Mouse (Mus musculus) limb, embryonic 13.5 days (tissue): ENCODE data around the gene Usp48. TPM values are rescaled to one million over a fixed set of nuclear protein-coding genes. Genes with fewer than 3 reads are reported as not detected.

Experiments used
- ATAC-seq: fragments of 200-750 bp; cut with Nextera tagmentation; 2 replicates; pipeline ENCODE4 v1.8.0; 2017; ENCODE audit warnings: low read depth, moderate number of reproducible peaks, moderate TSS enrichment; ENCODE audit not compliant: low FRiP score
- H3K27ac ChIP-seq: fragments of 300-500 bp; sonication (generic); 2 replicates; pipeline ENCODE4 v1.5.1; 2015; ENCODE audit warnings: inconsistent platforms, mild to moderate bottlenecking, moderate library complexity
- H3K27me3 ChIP-seq: fragments of 300-500 bp; sonication (generic); 2 replicates; pipeline ENCODE4 v1.6.1; 2015; ENCODE audit warnings: mild to moderate bottlenecking, inconsistent platforms
- H3K36me3 ChIP-seq: fragments of 300-500 bp; sonication (generic); 2 replicates; pipeline ENCODE4 v1.6.1; 2015; ENCODE audit warnings: inconsistent platforms, mild to moderate bottlenecking, moderate library complexity
- H3K4me1 ChIP-seq: fragments of 300-500 bp; sonication (generic); 2 replicates; pipeline ENCODE4 v1.6.1; 2015; ENCODE audit warnings: inconsistent platforms
- H3K4me2 ChIP-seq: fragments of 300-500 bp; sonication (generic); replicated peaks from 2 replicates; pipeline ENCODE4 v1.6.1; 2015; ENCODE audit warnings: inconsistent platforms, mild to moderate bottlenecking, moderate library complexity
- H3K4me3 ChIP-seq: fragments of 300-500 bp; sonication (generic); 2 replicates; pipeline ENCODE4 v1.5.1; 2015; ENCODE audit warnings: moderate library complexity, mild to moderate bottlenecking, inconsistent platforms
- H3K9ac ChIP-seq: fragments of 300-500 bp; sonication (generic); 2 replicates; pipeline ENCODE4 v1.6.1; 2015; ENCODE audit warnings: mild to moderate bottlenecking, inconsistent platforms
- H3K9me3 ChIP-seq: fragments of 300-500 bp; sonication (generic); 2 replicates; pipeline ENCODE4 v1.6.1; 2016; ENCODE audit warnings: inconsistent platforms
- WGBS: fragments of 180-500 bp; shearing (Covaris S2); methylation state at CpG from one replicate; pipeline ENCODE4 v1.1.7; 2015; 5-methylcytosine and 5-hydroxymethylcytosine counted together
- polyA plus RNA-seq: library from polyadenylated mRNA; unstranded; fragments of >200 nt; fragmentation: Nextera tagmentation; extraction: Ambion mirVana; gene quantifications from 2 replicates; pipeline ENCODE4 v1.2.1, GENCODE M21; 2015

Gene Usp48
- polyA plus RNA-seq, 1 experiment from 2014 or later, result 81.4 TPM

DNA sequence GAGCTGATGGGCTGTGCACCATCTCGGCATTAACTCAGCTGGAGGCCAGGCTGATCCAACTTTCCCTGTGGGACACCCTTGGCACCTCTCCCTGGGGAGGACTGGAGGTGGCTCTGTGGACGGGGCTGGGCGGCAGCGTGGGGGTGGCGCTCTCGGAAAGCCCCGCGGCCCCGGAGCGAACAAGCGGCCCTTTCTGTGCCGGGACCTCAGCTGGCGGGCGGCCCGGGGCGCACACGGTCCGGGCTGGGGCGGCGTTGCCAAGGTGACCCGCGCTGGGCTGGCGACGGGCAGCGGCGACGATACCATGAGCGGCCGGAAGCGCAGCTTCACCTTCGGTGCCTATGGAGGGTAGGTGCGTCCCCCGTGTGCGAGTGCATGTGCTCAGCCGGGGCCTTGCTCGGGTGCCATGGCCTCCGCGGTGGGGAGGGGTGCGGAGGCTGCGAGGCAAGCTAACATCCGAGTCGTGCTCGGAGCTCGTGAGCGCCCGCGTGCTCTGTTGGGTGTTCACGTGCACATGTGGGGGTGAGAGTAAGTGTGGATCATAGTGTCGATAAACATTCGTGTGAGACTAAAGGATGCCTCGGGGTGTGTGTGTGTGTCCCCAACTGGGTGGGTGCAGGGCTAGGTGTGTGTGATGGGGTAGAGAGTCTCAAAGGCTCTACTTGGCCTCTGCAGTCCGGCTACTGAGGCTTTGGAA, 88.0 kb downstream of the Usp48 start:
- peak overlapping the region; percentile 51 for H3K9ac ChIP-seq
- H3K27ac ChIP-seq, result no peak overlapping the region
- ATAC-seq, result no peak
- H3K4me2 ChIP-seq, result peak overlapping the region; percentile 66
- peaks cover 87% of the 10 kb centered on the region for H3K27me3 ChIP-seq
- no peaks in the 10 kb centered on the region for H3K36me3 ChIP-seq
- no peaks in the 10 kb centered on the region for H3K9me3 ChIP-seq
- peaks cover 15% of the 10 kb centered on the region for H3K4me1 ChIP-seq
- 6% methylated on average over 52 of the region's 52 CpGs for WGBS
- H3K4me3 ChIP-seq, result peak overlapping the region; percentile 39

DNA sequence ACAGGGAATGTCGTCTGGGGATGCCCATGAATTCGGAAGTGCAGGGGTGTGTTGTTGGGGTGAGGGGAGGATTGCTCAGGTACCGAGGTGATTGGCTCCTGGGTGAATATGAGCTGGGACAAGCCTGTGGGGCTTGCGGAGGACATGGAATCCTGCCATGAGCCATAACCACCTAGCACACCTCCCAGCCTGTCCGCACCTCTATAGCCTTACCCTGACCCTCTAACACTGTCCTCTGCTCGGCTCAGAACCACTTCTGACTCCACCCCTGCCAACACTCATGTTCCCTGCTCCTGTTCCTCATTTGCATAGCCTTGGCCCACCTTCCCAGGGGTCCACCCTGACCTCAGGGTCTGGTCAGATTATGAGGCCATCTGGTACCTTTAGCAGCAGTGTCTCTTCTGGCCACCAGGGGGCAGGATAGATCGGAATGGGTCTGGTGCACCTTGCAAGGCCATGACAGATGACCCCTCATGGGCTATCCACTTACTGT, 89.5 kb downstream of the Usp48 start:
- Histone ChIP-seq H3K4me2 (no peak overlapping the region; the same call in 1 of the 2 replicates), H3K27me3 (peaks cover 78% of the 10 kb centered on the region), H3K4me1 (peaks cover 15% of the 10 kb centered on the region), H3K4me3 (no peak overlapping the region), H3K9me3 (no peaks in the 10 kb centered on the region), H3K27ac (no peak overlapping the region), H3K9ac (no peak overlapping the region), H3K36me3 (no peaks in the 10 kb centered on the region)
- WGBS, result 47% methylated on average over 7 of the region's 7 CpGs
- ATAC-seq, result no peak

- Histone ChIP-seq H3K27me3 (peaks cover 61% of the 10 kb centered on the region), H3K4me3 (no peak overlapping the region), H3K9ac (no peak overlapping the region), H3K9me3 (no peaks in the 10 kb centered on the region), H3K4me1 (peaks cover 15% of the 10 kb centered on the region), H3K36me3 (no peaks in the 10 kb centered on the region), H3K4me2 (no peak overlapping the region), H3K27ac (no peak overlapping the region)
- ATAC-seq, result no peak
- WGBS, result 28% methylated on average over 9 of the region's 9 CpGs
Observed at GRCm38 (mm10) chr4:137684830-137685343, 91.3 kb downstream of the Usp48 start.

GRCm38 (mm10) chr4:137686303-137686702, 92.7 kb downstream of the Usp48 start:
- Histone ChIP-seq H3K9ac (no peak overlapping the region), H3K4me2 (no peak overlapping the region), H3K9me3 (no peaks in the 10 kb centered on the region), H3K36me3 (no peaks in the 10 kb centered on the region), H3K4me1 (peaks cover 5% of the 10 kb centered on the region), H3K27ac (no peak overlapping the region), H3K27me3 (peaks cover 47% of the 10 kb centered on the region), H3K4me3 (no peak overlapping the region)
- WGBS, result 65% methylated on average over 5 of the region's 5 CpGs
- no peak for ATAC-seq

DNA sequence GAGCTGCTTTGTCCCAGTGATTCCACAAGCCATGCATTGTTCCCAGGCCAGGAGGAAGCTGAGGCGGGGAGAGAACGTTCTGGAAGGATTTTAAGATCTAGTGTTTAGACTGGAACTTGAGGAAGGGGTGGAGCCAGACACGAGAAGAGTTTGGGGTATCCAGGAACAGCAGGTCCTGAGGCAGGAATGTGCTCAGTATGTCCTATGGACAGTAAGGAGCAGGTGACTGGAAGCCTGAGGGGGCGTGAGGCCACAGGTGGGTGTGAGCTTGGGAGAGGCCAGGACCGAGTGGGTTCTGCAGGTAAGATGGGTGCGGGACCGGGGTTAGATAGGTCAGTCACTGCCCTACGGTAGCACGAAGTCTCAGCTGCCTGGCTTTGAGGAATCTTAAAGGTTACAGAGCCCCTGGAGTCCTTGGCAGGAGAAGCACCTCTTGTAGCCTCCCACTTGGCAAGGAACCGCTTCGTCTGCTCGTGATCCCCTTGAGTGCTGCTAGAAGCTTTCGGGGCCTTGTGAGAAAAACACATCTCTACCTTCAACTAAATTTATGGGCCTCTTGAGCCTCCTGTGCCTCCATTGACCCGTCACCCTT, 93.8 kb downstream of the Usp48 start:
- Histone ChIP-seq H3K4me2 (no peak overlapping the region), H3K4me1 (no peaks in the 10 kb centered on the region), H3K27me3 (peaks cover 36% of the 10 kb centered on the region), H3K9me3 (no peaks in the 10 kb centered on the region), H3K4me3 (no peak overlapping the region), H3K27ac (no peak overlapping the region), H3K36me3 (no peaks in the 10 kb centered on the region), H3K9ac (no peak overlapping the region)
- no peak for ATAC-seq
- 68% methylated on average over 14 of the region's 14 CpGs for WGBS

- Histone ChIP-seq H3K4me2 (no peak overlapping the region), H3K9ac (no peak overlapping the region), H3K36me3 (no peaks in the 10 kb centered on the region), H3K4me1 (peaks cover 18% of the 10 kb centered on the region), H3K27ac (no peak overlapping the region), H3K9me3 (no peaks in the 10 kb centered on the region), H3K4me3 (no peak overlapping the region), H3K27me3 (no peaks in the 10 kb centered on the region; the same call in 1 of the 2 replicates)
- ATAC-seq, result no peak
- 84% methylated on average over 10 of the region's 10 CpGs for WGBS
Observed at GRCm38 (mm10) chr4:137692107-137692902, 98.8 kb downstream of the Usp48 start.

DNA sequence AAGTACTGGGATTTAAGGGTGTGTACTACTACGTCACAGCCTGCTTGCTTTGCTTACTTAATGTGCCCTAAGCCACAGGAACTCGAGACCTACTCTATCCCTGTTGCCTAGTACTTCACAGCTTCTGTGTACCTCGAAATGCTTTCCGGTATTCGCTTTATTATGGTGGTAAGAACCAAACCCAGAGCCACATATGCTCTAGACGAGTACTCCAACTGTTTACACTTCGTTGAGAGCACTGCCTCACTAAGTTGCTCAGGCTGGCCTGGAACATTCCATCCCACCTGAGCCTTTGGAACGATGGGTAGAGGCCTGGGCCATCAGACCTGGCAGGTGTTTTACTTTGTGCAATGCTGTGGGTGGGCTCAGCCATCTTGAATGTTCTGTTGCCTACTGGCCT, 101.7 kb downstream of the Usp48 start:
- peaks cover 36% of the 10 kb centered on the region for H3K4me1 ChIP-seq
- no peak overlapping the region for H3K9ac ChIP-seq
- no peak for ATAC-seq
- H3K36me3 ChIP-seq, result no peaks in the 10 kb centered on the region
- no peak overlapping the region for H3K4me3 ChIP-seq
- H3K4me2 ChIP-seq, result no peak overlapping the region
- peak overlapping the region; percentile 34; the same call in 1 of the 2 replicates for H3K27ac ChIP-seq
- H3K9me3 ChIP-seq, result no peaks in the 10 kb centered on the region
- no peaks in the 10 kb centered on the region; the same call in 1 of the 2 replicates for H3K27me3 ChIP-seq
- 73% methylated on average over 8 of the region's 8 CpGs for WGBS

- ATAC-seq, result no peak
- Histone ChIP-seq H3K27ac (peak overlapping the region; percentile 34; the same call in 1 of the 2 replicates), H3K4me2 (no peak overlapping the region), H3K4me1 (peaks cover 36% of the 10 kb centered on the region), H3K4me3 (no peak overlapping the region), H3K9me3 (no peaks in the 10 kb centered on the region), H3K9ac (no peak overlapping the region), H3K36me3 (no peaks in the 10 kb centered on the region), H3K27me3 (no peaks in the 10 kb centered on the region; the same call in 1 of the 2 replicates)
- WGBS, result 16% methylated on average over 4 of the region's 4 CpGs
Observed at GRCm38 (mm10) chr4:137695900-137696299, 102.3 kb downstream of the Usp48 start.

GRCm38 (mm10) chr4:137697156-137697885, 103.8 kb downstream of the Usp48 start:
- WGBS, result 72% methylated on average over 13 of the region's 13 CpGs
- H3K27ac ChIP-seq, result peak overlapping the region; percentile 12; the same call in 1 of the 2 replicates
- ATAC-seq, result 0 out of 2 replicates have a peak, but pooled peaks have one; percentile 25
- peaks cover 36% of the 10 kb centered on the region for H3K4me1 ChIP-seq
- no peaks in the 10 kb centered on the region for H3K36me3 ChIP-seq
- H3K27me3 ChIP-seq, result no peaks in the 10 kb centered on the region; the same call in 1 of the 2 replicates
- H3K4me3 ChIP-seq, result no peak overlapping the region
- H3K9ac ChIP-seq, result no peak overlapping the region
- no peaks in the 10 kb centered on the region for H3K9me3 ChIP-seq
- no peak overlapping the region for H3K4me2 ChIP-seq

- no peak for ATAC-seq
- no peak overlapping the region for H3K4me3 ChIP-seq
- peaks cover 36% of the 10 kb centered on the region for H3K4me1 ChIP-seq
- H3K27ac ChIP-seq, result peak overlapping the region; percentile 12
- H3K9me3 ChIP-seq, result no peaks in the 10 kb centered on the region
- H3K9ac ChIP-seq, result no peak overlapping the region
- no peaks in the 10 kb centered on the region; the same call in 1 of the 2 replicates for H3K27me3 ChIP-seq
- H3K4me2 ChIP-seq, result no peak overlapping the region
- no peaks in the 10 kb centered on the region for H3K36me3 ChIP-seq
- WGBS, result 74% methylated on average over 7 of the region's 7 CpGs
Observed at GRCm38 (mm10) chr4:137698076-137698985, 104.8 kb downstream of the Usp48 start.
